9 mouse cellular contexts compared by ENCODE assay signal in genomic region chr2:137705724-137706422, GRCm38 (mm10).
DNase-seq lines count a peak whose midpoint lies in the region; ATAC-seq lines count a peak whose summit lies in the region.
"Had no signal": no experiment of that assay in that cellular context is flagged by ENCODE, and none has a peak within 500 bp of the region (broad histone marks: within the 10 kb centered on the region; RNA-seq: fewer than 3 reads in every experiment).

No protein-coding gene starts in this region.

- H3K27ac ChIP-seq in heart, embryonic 14.5 days (replicated peaks in 1 of 2; ENCODE audit: control insufficient read depth in 1 of 2, insufficient read depth in 1 of 2, low read depth in 2 of 2, low read length in 2 of 2), result no peak overlapping the region
- H3K27ac ChIP-seq in hindbrain, embryonic 11.5 days (ENCODE audit: low read depth, low read length), result no peak overlapping the region
- H3K27ac ChIP-seq in neural tube, embryonic 12.5 days, result no peak overlapping the region

- peaks cover 7 to 10% of the 10 kb centered on the region in 2 experiments for H3K4me1 ChIP-seq in heart, embryonic 14.5 days (ENCODE audit: control insufficient read depth in 2 of 2, insufficient read depth in 2 of 2, low read length in 2 of 2)
- H3K4me1 ChIP-seq in hindbrain, embryonic 11.5 days (replicated peaks; ENCODE audit: control insufficient read depth, insufficient read depth, low read length), result no peaks in the 10 kb centered on the region
- peaks cover 24% of the 10 kb centered on the region for H3K4me1 ChIP-seq in neural tube, embryonic 12.5 days

- peak overlapping the region in 1 of 2 experiments; percentile 19; a peak in 2 of 4 replicates for H3K4me3 ChIP-seq in heart, embryonic 14.5 days (ENCODE audit: control insufficient read depth in 1 of 2, insufficient read depth in 1 of 2, low read depth in 1 of 2, low read length in 2 of 2)
- H3K4me3 ChIP-seq in hindbrain, embryonic 11.5 days (ENCODE audit: low read depth, low read length), result no peak overlapping the region
- H3K4me3 ChIP-seq in neural tube, embryonic 12.5 days, result no peak overlapping the region
- H3K4me3 ChIP-seq: myocyte had no signal

- no peak for ATAC-seq in heart, embryonic 14.5 days (ENCODE audit: insufficient number of reproducible peaks, insufficient read depth, low FRiP score, low read depth)
- peak; percentile 64 for ATAC-seq in hindbrain, embryonic 11.5 days (ENCODE audit: low FRiP score)
- peak; percentile 82 for ATAC-seq in neural tube, embryonic 12.5 days (ENCODE audit: low FRiP score, low read depth)

- WGBS in heart, embryonic 14.5 days, result 47% methylated on average over 14 of the region's 14 CpGs
- WGBS in hindbrain, embryonic 11.5 days, result 25% methylated on average over 14 of the region's 14 CpGs
- 25% methylated on average over 14 of the region's 14 CpGs for WGBS in neural tube, embryonic 12.5 days

- no peak overlapping the region; the same call in 1 of the 2 replicates for H3K9ac ChIP-seq in heart, embryonic 14.5 days (ENCODE audit: low read length)
- no peak overlapping the region for H3K9ac ChIP-seq in hindbrain, embryonic 11.5 days (ENCODE audit: low read depth, low read length)
- no peak overlapping the region for H3K9ac ChIP-seq in neural tube, embryonic 12.5 days

- H3K27me3 ChIP-seq in heart, embryonic 14.5 days (ENCODE audit: control insufficient read depth, insufficient read depth, low read length), result no peaks in the 10 kb centered on the region
- peaks cover 30% of the 10 kb centered on the region for H3K27me3 ChIP-seq in hindbrain, embryonic 11.5 days (ENCODE audit: control insufficient read depth, insufficient read depth, low read length)
- H3K27me3 ChIP-seq in neural tube, embryonic 12.5 days (replicated peaks), result peaks cover 58% of the 10 kb centered on the region

- no peak for DNase-seq in heart, postnatal 4 days
- DNase-seq in cerebellum, postnatal 36 days, result peak; percentile 21 to 22
- peak; percentile 64 for DNase-seq in hindbrain, embryonic 11.5 days (ENCODE audit: low spot score)
- no peak for DNase-seq in urinary bladder, adult 2 months (ENCODE audit: low spot score)
- no peak for DNase-seq in gastrocnemius, adult 8-10 months (ENCODE audit: low spot score in 2 of 2)
- DNase-seq in kidney, adult 18-20 months, result no peak

- H3K9me3 ChIP-seq in heart, embryonic 14.5 days (ENCODE audit: control insufficient read depth, low read length), result no peaks in the 10 kb centered on the region
- H3K9me3 ChIP-seq in hindbrain, embryonic 11.5 days (ENCODE audit: control insufficient read depth, low read length), result no peaks in the 10 kb centered on the region
- H3K9me3 ChIP-seq in neural tube, embryonic 12.5 days, result no peaks in the 10 kb centered on the region

- peak overlapping the region; percentile 57 for H3K4me2 ChIP-seq in heart, embryonic 14.5 days (ENCODE audit: low read length)
- H3K4me2 ChIP-seq in hindbrain, embryonic 11.5 days (replicated peaks; ENCODE audit: low read depth, low read length), result 0 out of 2 replicates have a peak overlapping the region, but pooled peaks have one; percentile 0
- H3K4me2 ChIP-seq in neural tube, embryonic 12.5 days (replicated peaks), result peak overlapping the region; percentile 46

- H3K36me3 ChIP-seq in heart, embryonic 14.5 days (ENCODE audit: control insufficient read depth, insufficient read depth, low read length), result no peaks in the 10 kb centered on the region
- no peaks in the 10 kb centered on the region for H3K36me3 ChIP-seq in hindbrain, embryonic 11.5 days (ENCODE audit: control insufficient read depth, insufficient read depth, low read length)
- H3K36me3 ChIP-seq in neural tube, embryonic 12.5 days, result no peaks in the 10 kb centered on the region

Comparison
In these comparisons a context has a peak if more than half of its experiments do, and no peak if none do; other contexts are left out.
1. H3K4me2 ChIP-seq: peak in every context shown above with its lines; median percentile 57 in heart, embryonic 14.5 days; 46 in neural tube, embryonic 12.5 days; 0 in hindbrain, embryonic 11.5 days.
2. DNase-seq: peak in cerebellum, postnatal 36 days (2 of 2) and hindbrain, embryonic 11.5 days (single experiment); none in heart, postnatal 4 days (single experiment), urinary bladder, adult 2 months (single experiment), gastrocnemius, adult 8-10 months (0 of 2) and kidney, adult 18-20 months (single experiment).